Mouse (Mus musculus) cortical plate, adult 2 months (tissue): ENCODE measurements at regions not wholly inside any gene's neighbourhood (a gene's known extent, or its start where the extent isn't known, plus 50 kb on each side); places are given as distances from the start of the nearest gene placed in this dataset.

Experiments used
- CTCF ChIP-seq: fragments of 200-500 bp; IDR thresholded peaks from 2 replicates; pipeline ENCODE4 v1.5.1; 2011; ENCODE audit warnings: mild to moderate bottlenecking, control low read depth, low read length; ENCODE audit not compliant: insufficient read depth; ENCODE audit errors: extremely low read depth
- POLR2A ChIP-seq: fragments of 200-500 bp; IDR thresholded peaks from 2 replicates; pipeline ENCODE4 v1.6.1; 2011; ENCODE audit warnings: mild to moderate bottlenecking, low read length, control low read depth; ENCODE audit not compliant: insufficient read depth; ENCODE audit errors: extremely low read depth

- TF ChIP-seq CTCF: no peak
- no peak for TF ChIP-seq POLR2A
Observed at GRCm38 (mm10) chr12:7776335-7776734, 201.1 kb upstream of the Apob start.
